Mouse (Mus musculus): Measurements from ENCODE around the gene Olfr65.

DNA sequence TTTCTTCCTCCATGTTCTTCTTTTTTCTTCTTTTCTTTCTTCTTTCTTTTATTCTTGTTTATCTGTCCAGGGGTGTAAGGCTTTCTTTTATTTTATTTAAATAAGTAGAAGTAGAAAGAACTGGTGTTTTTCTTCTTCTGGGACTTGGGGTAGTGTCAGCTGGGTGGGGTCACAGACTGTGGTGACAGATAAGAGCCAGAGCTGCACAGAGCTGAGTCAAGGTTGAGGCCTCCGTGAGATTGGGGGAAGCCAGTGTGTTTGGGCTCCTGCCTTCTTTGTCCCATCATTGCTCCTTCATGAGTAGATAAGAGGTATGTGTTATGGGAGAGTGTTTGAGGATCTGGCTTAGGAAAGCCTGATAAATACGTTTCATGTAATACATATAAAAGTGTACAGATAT, 44.2 kb upstream of the Olfr65 start:
- TF ChIP-seq CTCF (IDR thresholded peaks at IDR 0.05; ENCODE audit: low read depth) (no peak), EP300 (IDR thresholded peaks at IDR 0.05; ENCODE audit: low read depth) (peak; percentile 97)
